Mouse (Mus musculus) heart, adult 2 months (tissue): ENCODE results near the gene Gkap1.

Experiments used
- CTCF ChIP-seq: fragments of 200-600 bp; IDR thresholded peaks from 2 replicates; pipeline ENCODE4 v1.8.1; 2022; ENCODE audit warnings: antibody characterized with exemption, mild to moderate bottlenecking, moderate library complexity
- EP300 ChIP-seq: fragments of 200-500 bp; IDR thresholded peaks from 2 replicates; pipeline ENCODE4 v1.6.1; 2011; ENCODE audit warnings: low read depth, low read length, control low read depth; ENCODE audit not compliant: insufficient read depth

- TF ChIP-seq EP300 (no peak), CTCF (no peak)
These were observed 72.6 kb downstream of the Gkap1 start for GRCm38 (mm10) chr13:58202903-58203302.
